ENCODE assay signal across 22 mouse cellular contexts in genomic region chr9:113021866-113022645, GRCm38 (mm10).
A peak's percentile ranks its signal among the peaks of the same experiment; 100 is the strongest.
DNase-seq lines count a peak whose midpoint lies in the region; ATAC-seq and TF ChIP-seq lines count a peak whose summit lies in the region.
"Had no signal": no experiment of that assay in that cellular context is flagged by ENCODE, and none has a peak within 500 bp of the region (broad histone marks: within the 10 kb centered on the region; RNA-seq: fewer than 3 reads in every experiment).

No protein-coding gene starts in this region.

- H3K27ac ChIP-seq in cerebellum, adult 2 months (ENCODE audit: insufficient read depth, low read length): no peak overlapping the region
- H3K27ac ChIP-seq: forebrain, embryonic 10.5 days; gastrocnemius, adult 2 months; heart, embryonic 10.5 days; liver, embryonic 13.5 days; neural tube, embryonic 12.5 days had no signal

- no peaks in the 10 kb centered on the region for H3K27me3 ChIP-seq in cerebellum, adult 2 months (ENCODE audit: control insufficient read depth, insufficient read depth, low read length)
- H3K27me3 ChIP-seq: liver, embryonic 13.5 days; neural tube, embryonic 12.5 days had no signal

- intact Hi-C loops in left cerebral cortex, postnatal 4 days (cut with DNase I): loop anchor here (10.0 kb wide), 2 partner anchors 567 to 623 kb away; no protein-coding TSS in a partner anchor

- ATAC-seq in cerebellum, adult (ENCODE audit: insufficient number of reproducible peaks, low FRiP score, low TSS enrichment): peak; percentile 76; the same call in 1 of the 2 replicates
- ATAC-seq: inflammation-experienced regulatory T-cells, adult 6 months had no signal

- no peak overlapping the region for H3K4me3 ChIP-seq in cerebellum, adult 2 months (replicated peaks; ENCODE audit: insufficient read depth, low read depth, low read length)
- H3K4me3 ChIP-seq: forebrain, embryonic 10.5 days; gastrocnemius, adult 2 months; heart, embryonic 10.5 days; liver, embryonic 13.5 days; neural tube, embryonic 12.5 days had no signal

- no peak for TF ChIP-seq POLR2A in cerebellum, adult 2 months (IDR thresholded peaks at IDR 0.05; ENCODE audit: borderline replicate concordance, insufficient read depth, low read length)

- H3K4me1 ChIP-seq in cerebellum, adult 2 months (ENCODE audit: control insufficient read depth, insufficient read depth, low read length): peaks cover 8% of the 10 kb centered on the region
- H3K4me1 ChIP-seq: forebrain, embryonic 10.5 days; heart, embryonic 10.5 days; liver, embryonic 13.5 days; neural tube, embryonic 12.5 days had no signal

- no peak for DNase-seq in cerebellum, postnatal 4 days (ENCODE audit: low spot score in 2 of 2)
- peak; percentile 33 for DNase-seq in left cerebral cortex, postnatal 4 days
- DNase-seq in left cerebral cortex, adult 11 months (ENCODE audit: low spot score): no peak
- DNase-seq in cerebellum, adult 2 months: peak; percentile 65 to 84
- DNase-seq in cerebellum, postnatal 25 days: peak; percentile 66 to 70
- no peak for DNase-seq in right cerebral cortex, postnatal 36 days (ENCODE audit: low spot score in 2 of 2)
- DNase-seq in spleen, postnatal 10 days (ENCODE audit: low spot score in 2 of 2): no peak
- DNase-seq: adrenal gland, postnatal 14 days; gastrocnemius, adult 2 months; heart, postnatal 4 days; kidney, adult 18-20 months; liver, embryonic 13.5 days; lung, adult 2 months; lung, postnatal 14 days; retina, postnatal 1 day; right cerebral cortex, postnatal 25 days; thymus, postnatal 14 days had no signal

- WGBS in cerebellum, adult 2 months: 32% methylated on average over 6 of the region's 6 CpGs

- no peak for TF ChIP-seq CTCF in cerebellum, adult 2 months (IDR thresholded peaks at IDR 0.05; ENCODE audit: borderline replicate concordance, insufficient read depth, low read depth, low read length)

Comparison
In these comparisons a context has a peak if more than half of its experiments do, and no peak if none do; other contexts are left out.
1. DNase-seq: peak in left cerebral cortex, postnatal 4 days (single experiment), cerebellum, adult 2 months (2 of 2) and cerebellum, postnatal 25 days (2 of 2); none in cerebellum, postnatal 4 days (0 of 2), left cerebral cortex, adult 11 months (single experiment), right cerebral cortex, postnatal 36 days (0 of 2) and spleen, postnatal 10 days (0 of 2).